Mouse (Mus musculus): ENCODE measurements around the gene Mapkap1. TPM values are rescaled to one million over a fixed set of nuclear protein-coding genes. Genes with fewer than 3 reads are reported as not detected.

Mapkap1 gene
- polyA plus RNA-seq, 1 experiment from 2014 or later: 101 TPM

- no peak overlapping the region for H3K27ac ChIP-seq
- no peak overlapping the region for H3K9ac ChIP-seq (replicated peaks)
- no peak for ATAC-seq
- H3K4me2 ChIP-seq (replicated peaks): no peak overlapping the region
- H3K4me3 ChIP-seq (replicated peaks): no peak overlapping the region
- no peaks in the 10 kb centered on the region for H3K36me3 ChIP-seq
- 93% methylated on average over 5 of the region's 5 CpGs for WGBS
- peaks cover 5% of the 10 kb centered on the region; the same call in 1 of the 2 replicates for H3K4me1 ChIP-seq (replicated peaks)
- no peaks in the 10 kb centered on the region for H3K27me3 ChIP-seq
- no peaks in the 10 kb centered on the region for H3K9me3 ChIP-seq
Measured at GRCm38 (mm10) chr2:34515263-34515662, 108.7 kb downstream of the Mapkap1 start.

GRCm38 (mm10) chr2:34518083-34518482 is 111.5 kb downstream of the Mapkap1 start:
- Histone ChIP-seq H3K4me3 (replicated peaks) (no peak overlapping the region), H3K4me1 (replicated peaks) (peaks cover 5% of the 10 kb centered on the region; the same call in 1 of the 2 replicates), H3K9me3 (no peaks in the 10 kb centered on the region), H3K4me2 (replicated peaks) (no peak overlapping the region), H3K9ac (replicated peaks) (no peak overlapping the region), H3K27ac (no peak overlapping the region), H3K27me3 (no peaks in the 10 kb centered on the region), H3K36me3 (no peaks in the 10 kb centered on the region)
- ATAC-seq: no peak
- WGBS: 84% methylated on average over 2 of the region's 2 CpGs

- ATAC-seq: no peak
- Histone ChIP-seq H3K4me2 (replicated peaks) (no peak overlapping the region), H3K27me3 (no peaks in the 10 kb centered on the region), H3K9me3 (no peaks in the 10 kb centered on the region), H3K4me3 (replicated peaks) (no peak overlapping the region), H3K9ac (replicated peaks) (no peak overlapping the region), H3K27ac (no peak overlapping the region), H3K4me1 (replicated peaks) (peaks cover 5% of the 10 kb centered on the region; the same call in 1 of the 2 replicates), H3K36me3 (no peaks in the 10 kb centered on the region)
- WGBS: 88% methylated on average over 5 of the region's 5 CpGs
Measured at GRCm38 (mm10) chr2:34518526-34518925, 112.0 kb downstream of the Mapkap1 start.

- Histone ChIP-seq H3K9me3 (no peaks in the 10 kb centered on the region), H3K9ac (replicated peaks) (no peak overlapping the region), H3K27me3 (no peaks in the 10 kb centered on the region), H3K27ac (no peak overlapping the region), H3K4me3 (replicated peaks) (no peak overlapping the region), H3K4me1 (replicated peaks) (peaks cover 5% of the 10 kb centered on the region; the same call in 1 of the 2 replicates), H3K4me2 (replicated peaks) (no peak overlapping the region), H3K36me3 (no peaks in the 10 kb centered on the region)
- 35% methylated on average over 6 of the region's 6 CpGs for WGBS
- ATAC-seq: 0 out of 2 replicates have a peak, but pooled peaks have one; percentile 27
Measured at GRCm38 (mm10) chr2:34519525-34519924, 113.0 kb downstream of the Mapkap1 start.

- no peak for ATAC-seq
- Histone ChIP-seq H3K4me1 (replicated peaks) (peaks cover 8% of the 10 kb centered on the region; the same call in 1 of the 2 replicates), H3K4me3 (replicated peaks) (no peak overlapping the region), H3K36me3 (no peaks in the 10 kb centered on the region), H3K9me3 (no peaks in the 10 kb centered on the region), H3K27me3 (no peaks in the 10 kb centered on the region), H3K4me2 (replicated peaks) (no peak overlapping the region), H3K9ac (replicated peaks) (no peak overlapping the region), H3K27ac (no peak overlapping the region)
- 95% methylated on average over 3 of the region's 3 CpGs for WGBS
Measured at GRCm38 (mm10) chr2:34521384-34521783, 114.8 kb downstream of the Mapkap1 start.

GRCm38 (mm10) chr2:34526527-34527371 is 120.2 kb downstream of the Mapkap1 start:
- ATAC-seq: no peak; the same call in 1 of the 2 replicates
- no peak overlapping the region for H3K9ac ChIP-seq (replicated peaks)
- 53% methylated on average over 15 of the region's 15 CpGs for WGBS

GRCm38 (mm10) chr2:34528491-34528890 is 121.9 kb downstream of the Mapkap1 start:
- Histone ChIP-seq H3K36me3 (no peaks in the 10 kb centered on the region), H3K27ac (no peak overlapping the region), H3K4me3 (replicated peaks) (no peak overlapping the region), H3K27me3 (no peaks in the 10 kb centered on the region), H3K9ac (replicated peaks) (no peak overlapping the region), H3K9me3 (no peaks in the 10 kb centered on the region), H3K4me2 (replicated peaks) (no peak overlapping the region), H3K4me1 (replicated peaks) (peaks cover 39% of the 10 kb centered on the region)
- ATAC-seq: no peak

More at GRCm38 (mm10) chr2:34526527-34527371, 120.2 kb downstream of the Mapkap1 start:
- Histone ChIP-seq H3K4me3 (replicated peaks) (no peak overlapping the region), H3K4me2 (replicated peaks) (no peak overlapping the region), H3K36me3 (no peaks in the 10 kb centered on the region), H3K4me1 (replicated peaks) (peaks cover 32% of the 10 kb centered on the region), H3K27ac (peak overlapping the region; percentile 9; the same call in 1 of the 2 replicates), H3K9me3 (no peaks in the 10 kb centered on the region), H3K27me3 (no peaks in the 10 kb centered on the region)

GRCm38 (mm10) chr2:34530042-34530441 is 123.5 kb downstream of the Mapkap1 start:
- Histone ChIP-seq H3K27me3 (no peaks in the 10 kb centered on the region), H3K4me1 (replicated peaks) (peaks cover 44% of the 10 kb centered on the region), H3K27ac (no peak overlapping the region), H3K4me3 (replicated peaks) (no peak overlapping the region), H3K9me3 (no peaks in the 10 kb centered on the region), H3K4me2 (replicated peaks) (no peak overlapping the region), H3K9ac (replicated peaks) (no peak overlapping the region), H3K36me3 (no peaks in the 10 kb centered on the region)
- 20% methylated on average over 3 of the region's 3 CpGs for WGBS
- peak; percentile 53; the same call in 1 of the 2 replicates for ATAC-seq

GRCm38 (mm10) chr2:34531801-34532298 is 125.3 kb downstream of the Mapkap1 start:
- H3K4me1 ChIP-seq (replicated peaks): peaks cover 43% of the 10 kb centered on the region
- no peaks in the 10 kb centered on the region for H3K36me3 ChIP-seq
- H3K27ac ChIP-seq: no peak overlapping the region
- H3K4me2 ChIP-seq (replicated peaks): no peak overlapping the region
- H3K4me3 ChIP-seq (replicated peaks): no peak overlapping the region
- H3K27me3 ChIP-seq: no peaks in the 10 kb centered on the region
- no peak for ATAC-seq
- no peak overlapping the region for H3K9ac ChIP-seq (replicated peaks)
- no peaks in the 10 kb centered on the region for H3K9me3 ChIP-seq
- WGBS: 61% methylated on average over 3 of the region's 3 CpGs

GRCm38 (mm10) chr2:34532394-34532793 is 125.8 kb downstream of the Mapkap1 start:
- Histone ChIP-seq H3K27me3 (no peaks in the 10 kb centered on the region), H3K4me1 (replicated peaks) (peaks cover 38% of the 10 kb centered on the region), H3K4me2 (replicated peaks) (no peak overlapping the region), H3K36me3 (no peaks in the 10 kb centered on the region), H3K27ac (no peak overlapping the region), H3K9me3 (no peaks in the 10 kb centered on the region), H3K4me3 (replicated peaks) (no peak overlapping the region), H3K9ac (replicated peaks) (no peak overlapping the region)
- ATAC-seq: no peak
- 88% methylated on average over 1 of the region's 1 CpGs for WGBS

GRCm38 (mm10) chr2:34533281-34533680 is 126.7 kb downstream of the Mapkap1 start:
- Histone ChIP-seq H3K36me3 (peaks cover 2% of the 10 kb centered on the region; the same call in 1 of the 2 replicates), H3K4me1 (replicated peaks) (peaks cover 36% of the 10 kb centered on the region), H3K9ac (replicated peaks) (no peak overlapping the region), H3K4me3 (replicated peaks) (no peak overlapping the region), H3K27me3 (no peaks in the 10 kb centered on the region), H3K9me3 (no peaks in the 10 kb centered on the region), H3K27ac (no peak overlapping the region), H3K4me2 (replicated peaks) (no peak overlapping the region)
- no peak for ATAC-seq

- Histone ChIP-seq H3K27ac (peak overlapping the region; percentile 51), H3K4me2 (replicated peaks) (no peak overlapping the region), H3K4me3 (replicated peaks) (no peak overlapping the region), H3K9me3 (no peaks in the 10 kb centered on the region), H3K36me3 (peaks cover 5% of the 10 kb centered on the region; the same call in 1 of the 2 replicates), H3K9ac (replicated peaks) (no peak overlapping the region), H3K27me3 (no peaks in the 10 kb centered on the region), H3K4me1 (replicated peaks) (peaks cover 41% of the 10 kb centered on the region)
- WGBS: 42% methylated on average over 12 of the region's 12 CpGs
- 0 out of 2 replicates have a peak, but pooled peaks have one; percentile 60 for ATAC-seq
Measured at GRCm38 (mm10) chr2:34534996-34535395, 128.4 kb downstream of the Mapkap1 start.

All from midbrain, embryonic 13.5 days (tissue).